Mouse (Mus musculus) thymus, postnatal 25 days (tissue): ENCODE data around the gene Vdr.

Source experiments
- DNase-seq: peaks from one replicate; pipeline ENCODE4 v3.0.0; 2022

The Vdr gene

GRCm38 (mm10) chr15:97910530-97910929 lies at the start of gene Vdr:
Gene Vdr (minus strand): TSS chr15:97910630.
- no peak for DNase-seq

GRCm38 (mm10) chr15:97956416-97956815 lies 46.0 kb upstream of the Vdr start:
- DNase-seq: no peak

- no peak for DNase-seq
These were observed 45.3 kb upstream of the Vdr start for GRCm38 (mm10) chr15:97955742-97956141.

- no peak for DNase-seq
These were observed 44.9 kb upstream of the Vdr start for GRCm38 (mm10) chr15:97955286-97955685.

GRCm38 (mm10) chr15:97954671-97955070 lies 44.2 kb upstream of the Vdr start:
- no peak for DNase-seq

GRCm38 (mm10) chr15:97952889-97953189 lies 42.4 kb upstream of the Vdr start:
- DNase-seq: no peak

DNA sequence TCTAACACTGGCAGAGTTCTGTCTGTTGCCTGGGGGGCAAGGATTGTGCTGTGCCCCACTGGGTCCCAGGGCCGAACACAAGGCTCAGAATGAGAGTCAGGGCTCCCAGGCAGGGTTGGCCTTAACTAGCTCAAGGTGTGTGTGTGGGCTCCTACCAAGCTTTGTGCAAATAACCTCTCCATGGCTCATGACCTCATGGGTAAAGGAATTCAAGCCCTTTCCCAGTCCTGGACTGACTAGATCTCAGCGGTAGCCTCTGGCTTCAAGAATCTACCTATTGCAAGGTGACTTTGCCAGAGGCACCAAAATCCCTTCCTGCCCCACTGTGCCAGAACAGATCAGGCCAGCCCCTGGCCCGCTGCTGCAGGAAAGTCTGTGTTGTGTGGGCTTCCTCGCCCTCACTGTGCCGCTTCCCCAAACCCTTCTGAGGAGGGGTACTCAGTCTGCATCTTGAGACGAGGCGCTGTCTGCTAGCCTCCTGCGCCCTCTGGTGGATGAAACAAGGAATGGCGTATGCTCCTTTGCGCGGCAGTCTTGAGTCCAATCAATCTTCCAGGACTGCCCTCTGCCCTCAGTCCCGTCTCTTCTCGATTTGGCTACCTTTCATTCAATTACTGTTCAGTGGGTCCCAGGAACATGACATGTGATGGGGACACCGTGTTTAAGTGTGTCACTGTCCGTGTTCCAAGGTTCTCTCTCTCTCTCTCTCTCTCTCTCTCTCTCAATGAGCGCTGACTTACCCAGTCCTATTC lies 41.9 kb upstream of the Vdr start:
- DNase-seq: peak; percentile 66

- DNase-seq: no peak
These were observed 39.8 kb upstream of the Vdr start for GRCm38 (mm10) chr15:97950240-97950639.

DNA sequence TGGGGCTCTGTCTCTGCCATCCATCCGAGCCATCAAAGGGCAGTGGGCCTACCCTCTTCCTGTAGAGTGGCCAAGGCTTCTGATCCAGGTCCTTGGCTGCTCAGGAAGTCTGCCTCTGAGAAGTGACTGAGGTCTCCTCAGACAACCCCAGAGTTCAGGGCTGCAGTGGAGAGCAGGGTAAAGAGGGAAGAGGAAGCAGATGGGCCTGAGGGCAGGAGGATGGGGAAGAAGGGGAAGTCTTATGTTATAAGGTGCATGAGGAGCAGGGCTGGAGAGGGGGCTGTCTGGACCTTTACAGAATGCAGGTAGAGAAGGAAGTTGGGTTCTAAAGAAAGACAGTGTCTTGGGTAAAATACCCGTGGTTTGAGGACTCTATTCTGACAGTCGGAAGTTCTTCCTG lies 39.3 kb upstream of the Vdr start:
- DNase-seq: no peak

GRCm38 (mm10) chr15:97948720-97949119 lies 38.3 kb upstream of the Vdr start:
- no peak for DNase-seq

- no peak for DNase-seq
These were observed 35.4 kb upstream of the Vdr start for GRCm38 (mm10) chr15:97945656-97946315.

- no peak for DNase-seq
These were observed 34.6 kb upstream of the Vdr start for GRCm38 (mm10) chr15:97944919-97945574.

DNA sequence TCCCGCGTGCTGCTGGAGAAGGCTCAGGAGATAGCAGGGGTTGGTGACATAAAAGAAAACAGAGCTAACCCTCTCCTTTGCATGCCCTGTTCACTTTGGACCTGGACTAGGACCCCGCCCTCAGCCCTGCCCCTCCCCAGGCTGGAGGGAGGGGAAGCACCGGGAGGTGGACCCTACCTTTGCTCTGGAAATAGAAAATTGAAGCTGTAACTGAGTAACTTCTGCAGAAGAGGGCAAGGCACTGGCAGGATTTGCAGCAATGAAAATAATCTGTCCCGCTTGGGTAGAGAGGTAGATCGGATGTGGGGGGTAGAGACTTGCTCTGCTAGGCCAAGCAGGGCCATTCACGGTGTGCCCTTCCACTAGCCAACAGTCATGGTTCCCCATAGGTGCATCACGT lies 32.9 kb upstream of the Vdr start:
- no peak for DNase-seq

DNA sequence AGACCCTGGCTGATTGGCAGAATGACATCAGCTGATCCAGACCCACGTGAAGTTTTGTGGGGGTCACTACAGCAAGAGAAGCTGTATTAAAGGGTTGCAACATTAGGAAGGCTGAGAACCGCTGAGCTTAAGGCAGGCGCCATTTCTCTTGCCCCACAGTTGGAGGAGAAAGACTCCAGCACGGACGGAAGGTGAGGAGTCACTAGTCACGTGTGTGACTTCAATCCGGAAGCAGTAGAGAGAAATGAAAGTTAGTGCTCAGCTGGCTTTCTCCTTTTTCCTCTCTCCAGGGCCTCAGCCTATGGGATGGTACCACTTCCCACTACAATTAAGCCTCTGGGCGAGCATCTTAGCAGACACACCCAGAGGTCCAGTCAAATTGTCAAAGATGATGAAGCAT lies 32.1 kb upstream of the Vdr start:
- no peak for DNase-seq

DNA sequence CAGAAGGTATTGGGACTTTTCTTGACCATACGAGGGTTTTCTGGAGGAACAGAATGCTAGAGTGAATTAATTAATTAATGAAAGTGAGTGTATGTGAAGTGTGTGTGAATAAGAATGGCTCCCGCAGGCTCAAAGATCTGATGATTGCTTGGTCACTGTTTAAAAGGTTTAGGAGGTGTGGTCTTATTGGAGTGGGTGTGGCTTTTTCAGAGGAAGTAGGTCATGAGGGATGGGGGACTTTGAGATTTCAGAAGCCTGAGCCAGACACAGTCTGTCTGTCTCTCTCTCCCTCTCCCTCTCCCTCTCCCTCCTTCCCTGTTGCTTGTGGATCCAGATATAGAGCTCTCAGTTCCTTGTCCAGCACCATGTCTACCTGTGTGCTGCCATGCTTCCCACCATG lies 30.9 kb upstream of the Vdr start:
- no peak for DNase-seq

DNA sequence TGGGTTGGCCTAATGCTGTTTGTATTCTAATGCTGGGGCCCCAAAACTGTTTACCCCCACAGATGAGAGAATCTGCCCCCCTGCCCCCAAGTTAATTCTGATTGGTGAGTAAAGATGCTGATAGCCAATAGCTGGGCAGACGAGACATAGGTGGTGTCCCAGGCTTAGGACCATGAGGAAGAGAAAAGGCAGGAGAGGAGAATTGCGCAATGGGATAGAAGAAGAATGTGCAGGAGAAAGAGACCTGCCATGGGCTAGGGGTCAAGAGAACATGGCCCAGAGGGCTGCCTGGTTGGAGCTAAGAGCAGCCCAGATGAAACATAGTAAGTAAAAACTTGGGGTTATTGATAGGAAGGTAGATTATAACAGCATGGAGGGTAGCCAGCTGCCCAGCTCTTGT lies 29.7 kb upstream of the Vdr start:
- DNase-seq: no peak

DNA sequence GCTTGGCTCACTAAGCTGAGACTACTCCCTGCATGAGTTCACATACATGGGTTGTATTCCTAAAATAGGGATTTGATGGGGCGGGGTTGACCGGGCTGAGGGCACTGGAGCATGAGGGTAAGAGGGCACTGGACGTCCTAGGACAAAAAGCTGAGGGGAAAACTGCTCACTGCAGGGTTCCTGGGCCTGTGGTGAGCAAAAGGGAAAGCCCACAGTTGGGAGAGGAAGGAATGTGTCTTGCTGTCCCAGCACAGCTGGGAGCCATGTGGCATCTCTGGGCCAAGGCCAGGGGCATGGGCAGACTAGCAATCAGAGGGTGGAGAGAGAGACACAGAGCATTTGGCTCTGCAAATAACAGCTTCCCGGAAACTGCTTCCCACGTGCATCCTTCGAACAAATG lies 28.1 kb upstream of the Vdr start:
- no peak for DNase-seq

DNA sequence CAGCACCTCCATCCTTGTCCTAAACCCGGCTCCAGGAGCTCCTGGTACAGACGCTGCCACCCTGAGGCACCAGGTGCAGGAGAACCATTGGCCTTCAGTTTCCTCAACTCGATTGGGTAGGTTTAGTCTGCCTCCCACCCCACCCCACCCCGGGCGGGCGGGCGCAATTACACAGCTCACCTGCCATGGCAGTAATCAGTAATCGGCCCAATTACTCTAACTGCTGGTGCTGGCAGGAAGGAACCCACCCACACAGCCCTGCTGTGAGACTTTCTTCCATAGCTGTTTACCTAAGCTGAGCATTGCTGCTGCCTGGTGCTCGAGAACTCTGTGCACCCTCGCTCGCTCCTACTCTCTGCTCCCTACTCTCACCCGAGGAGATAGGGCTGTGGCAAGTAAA lies 22.0 kb upstream of the Vdr start:
- DNase-seq: no peak

DNA sequence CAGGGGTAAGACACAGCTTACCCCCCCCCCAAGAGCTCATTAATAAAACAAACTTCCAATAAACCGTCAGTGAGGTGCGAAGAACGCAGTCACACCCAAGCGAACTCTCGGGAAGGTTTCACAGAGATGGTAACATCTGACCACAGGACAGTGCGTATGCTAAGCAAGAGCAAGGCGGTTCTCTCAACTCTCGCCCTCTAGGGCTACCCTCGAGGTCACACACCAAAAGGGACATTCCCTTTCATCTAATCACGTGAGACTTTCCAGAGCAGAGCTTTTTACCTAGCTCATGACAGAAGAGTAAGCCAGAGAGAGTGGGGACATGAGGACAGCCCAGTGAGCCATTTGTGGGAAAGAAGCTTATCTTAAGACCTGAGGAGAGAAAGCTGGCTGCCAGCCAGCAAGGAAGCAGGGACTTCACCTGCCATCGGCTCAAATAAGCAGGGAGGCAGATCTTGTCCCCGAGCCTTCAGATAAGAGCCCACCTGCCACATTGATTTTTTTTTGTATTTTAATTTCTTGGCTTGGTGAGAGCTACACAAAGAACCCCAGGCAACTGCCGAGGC lies 18.9 kb upstream of the Vdr start:
- DNase-seq: no peak

DNA sequence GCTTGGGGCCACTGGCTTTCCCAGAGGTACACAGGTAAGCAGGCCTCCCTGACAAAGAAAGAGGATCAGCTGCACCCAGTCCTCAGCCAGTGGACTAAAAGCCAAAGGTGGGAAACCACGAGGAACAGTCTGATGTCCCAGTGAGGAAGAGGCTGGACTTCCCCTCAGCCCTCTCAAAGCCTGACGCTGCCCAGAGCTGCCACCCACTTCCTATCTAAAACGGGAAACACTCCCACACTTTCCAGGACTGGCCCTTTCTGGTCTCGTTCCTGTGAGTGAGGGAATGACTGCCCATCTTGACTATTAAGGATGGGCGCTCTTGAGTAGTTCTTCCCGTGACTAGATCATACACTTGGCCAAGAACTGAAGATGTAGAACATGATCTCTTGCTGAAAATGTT lies 17.4 kb upstream of the Vdr start:
- no peak for DNase-seq

GRCm38 (mm10) chr15:97927018-97927417 lies 16.6 kb upstream of the Vdr start:
- no peak for DNase-seq

- DNase-seq: no peak
These were observed 12.0 kb upstream of the Vdr start for GRCm38 (mm10) chr15:97922421-97922820.

GRCm38 (mm10) chr15:97921796-97922195 lies 11.4 kb upstream of the Vdr start:
- DNase-seq: no peak

DNA sequence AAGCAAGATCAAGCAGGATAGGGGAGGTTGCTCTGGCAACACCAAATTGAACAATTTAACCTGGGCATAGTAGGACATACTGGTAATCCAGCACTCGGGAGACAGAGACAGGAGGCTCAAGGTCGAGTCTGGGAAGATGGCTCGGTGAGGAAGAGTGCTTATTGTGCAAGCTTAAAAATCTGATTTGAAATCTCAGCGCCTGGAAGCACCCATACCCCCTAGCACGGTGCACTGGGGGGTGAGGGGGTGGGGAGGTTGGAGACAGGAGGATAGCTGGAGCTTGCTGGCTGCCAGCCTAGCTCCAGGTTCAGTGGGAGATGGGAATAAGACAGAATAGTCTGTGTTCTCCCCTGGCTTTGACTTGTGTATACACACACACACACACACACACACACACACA lies 9.9 kb upstream of the Vdr start:
- no peak for DNase-seq
